Mouse (Mus musculus): ENCODE results near the gene Mif4gd. TPM values are rescaled to one million over a fixed set of nuclear protein-coding genes. Genes with fewer than 3 reads are reported as not detected.
"Not testable (repeated sequence)": the region's sequence is repeated elsewhere in the genome, so short reads cannot be mapped to it uniquely, and the experiment has no call there.

The Mif4gd gene
- polyA plus RNA-seq, 1 experiment from 2014 or later = 41.4 TPM

GRCm38 (mm10) chr11:115645498-115645897, 32.7 kb upstream of the Mif4gd start:
- not testable (repeated sequence) for H3K4me2 ChIP-seq; H3K4me3 ChIP-seq (ENCODE audit: low read depth, low read length); H3K27me3 ChIP-seq (replicated peaks; ENCODE audit: control insufficient read depth, insufficient read depth, low read length); H3K9me3 ChIP-seq (ENCODE audit: control insufficient read depth, low read length); DNase-seq (ENCODE audit: low spot score); H3K4me1 ChIP-seq (replicated peaks; ENCODE audit: control insufficient read depth, insufficient read depth, low read length); ATAC-seq (replicated peaks; ENCODE audit: low FRiP score); H3K27ac ChIP-seq (ENCODE audit: low read depth, low read length); H3K9ac ChIP-seq (ENCODE audit: low read depth, low read length)
- H3K36me3 ChIP-seq (ENCODE audit: control insufficient read depth, insufficient read depth, low read length) = peaks cover 11% of the 10 kb centered on the region
- 92% methylated on average over 14 of the region's 14 CpGs for WGBS

- Histone ChIP-seq H3K4me2 (no peak overlapping the region), H3K27me3 (replicated peaks; ENCODE audit: control insufficient read depth, insufficient read depth, low read length) (no peaks in the 10 kb centered on the region), H3K36me3 (ENCODE audit: control insufficient read depth, insufficient read depth, low read length) (peaks cover 8% of the 10 kb centered on the region), H3K9me3 (ENCODE audit: control insufficient read depth, low read length) (no peaks in the 10 kb centered on the region), H3K4me3 (ENCODE audit: low read depth, low read length) (no peak overlapping the region), H3K9ac (ENCODE audit: low read depth, low read length) (no peak overlapping the region), H3K27ac (ENCODE audit: low read depth, low read length) (no peak overlapping the region), H3K4me1 (replicated peaks; ENCODE audit: control insufficient read depth, insufficient read depth, low read length) (0 out of 2 replicates have a peak, but pooled peaks cover 5% of the 10 kb centered on the region)
- ATAC-seq (replicated peaks; ENCODE audit: low FRiP score) (no peak), DNase-seq (ENCODE audit: low spot score) (no peak)
- WGBS = 86% methylated on average over 13 of the region's 13 CpGs
Measured at GRCm38 (mm10) chr11:115644308-115644707, 31.5 kb upstream of the Mif4gd start.

GRCm38 (mm10) chr11:115643265-115643664, 30.5 kb upstream of the Mif4gd start:
- DNase-seq (ENCODE audit: low spot score) (no peak), ATAC-seq (replicated peaks; ENCODE audit: low FRiP score) (no peak)
- no peak overlapping the region for H3K4me2 ChIP-seq
- no peak overlapping the region for H3K9ac ChIP-seq (ENCODE audit: low read depth, low read length)
- 51% methylated on average over 10 of the region's 10 CpGs for WGBS
- no peak overlapping the region for H3K27ac ChIP-seq (ENCODE audit: low read depth, low read length)
- H3K9me3 ChIP-seq (ENCODE audit: control insufficient read depth, low read length) = no peaks in the 10 kb centered on the region
- H3K36me3 ChIP-seq (ENCODE audit: control insufficient read depth, insufficient read depth, low read length) = peaks cover 8% of the 10 kb centered on the region
- H3K4me1 ChIP-seq (replicated peaks; ENCODE audit: control insufficient read depth, insufficient read depth, low read length) = 0 out of 2 replicates have a peak, but pooled peaks cover 6% of the 10 kb centered on the region
- H3K4me3 ChIP-seq (ENCODE audit: low read depth, low read length) = no peak overlapping the region
- H3K27me3 ChIP-seq (replicated peaks; ENCODE audit: control insufficient read depth, insufficient read depth, low read length) = no peaks in the 10 kb centered on the region

GRCm38 (mm10) chr11:115642705-115643104, 29.9 kb upstream of the Mif4gd start:
- no peak overlapping the region for H3K4me3 ChIP-seq (ENCODE audit: low read depth, low read length)
- H3K27me3 ChIP-seq (replicated peaks; ENCODE audit: control insufficient read depth, insufficient read depth, low read length) = no peaks in the 10 kb centered on the region
- no peak overlapping the region for H3K27ac ChIP-seq (ENCODE audit: low read depth, low read length)
- 98% methylated on average over 2 of the region's 2 CpGs for WGBS
- peaks cover 8% of the 10 kb centered on the region for H3K36me3 ChIP-seq (ENCODE audit: control insufficient read depth, insufficient read depth, low read length)
- no peak overlapping the region for H3K4me2 ChIP-seq
- ATAC-seq (replicated peaks; ENCODE audit: low FRiP score) (no peak), DNase-seq (ENCODE audit: low spot score) (no peak)
- no peaks in the 10 kb centered on the region for H3K9me3 ChIP-seq (ENCODE audit: control insufficient read depth, low read length)
- 0 out of 2 replicates have a peak, but pooled peaks cover 6% of the 10 kb centered on the region for H3K4me1 ChIP-seq (replicated peaks; ENCODE audit: control insufficient read depth, insufficient read depth, low read length)
- no peak overlapping the region for H3K9ac ChIP-seq (ENCODE audit: low read depth, low read length)

GRCm38 (mm10) chr11:115641664-115642036, 28.9 kb upstream of the Mif4gd start:
- Histone ChIP-seq H3K27me3 (replicated peaks; ENCODE audit: control insufficient read depth, insufficient read depth, low read length) (no peaks in the 10 kb centered on the region), H3K4me3 (ENCODE audit: low read depth, low read length) (no peak overlapping the region), H3K9me3 (ENCODE audit: control insufficient read depth, low read length) (no peaks in the 10 kb centered on the region), H3K4me1 (replicated peaks; ENCODE audit: control insufficient read depth, insufficient read depth, low read length) (0 out of 2 replicates have a peak, but pooled peaks cover 6% of the 10 kb centered on the region), H3K27ac (ENCODE audit: low read depth, low read length) (no peak overlapping the region), H3K36me3 (ENCODE audit: control insufficient read depth, insufficient read depth, low read length) (peaks cover 6% of the 10 kb centered on the region), H3K9ac (ENCODE audit: low read depth, low read length) (no peak overlapping the region), H3K4me2 (no peak overlapping the region)
- ATAC-seq (replicated peaks; ENCODE audit: low FRiP score) (peak; percentile 32; the same call in 1 of the 2 replicates), DNase-seq (ENCODE audit: low spot score) (no peak)
- 82% methylated on average over 4 of the region's 4 CpGs for WGBS

- Histone ChIP-seq H3K4me2 (no peak overlapping the region), H3K9ac (ENCODE audit: low read depth, low read length) (no peak overlapping the region), H3K9me3 (ENCODE audit: control insufficient read depth, low read length) (no peaks in the 10 kb centered on the region), H3K27ac (ENCODE audit: low read depth, low read length) (no peak overlapping the region), H3K27me3 (replicated peaks; ENCODE audit: control insufficient read depth, insufficient read depth, low read length) (no peaks in the 10 kb centered on the region), H3K36me3 (ENCODE audit: control insufficient read depth, insufficient read depth, low read length) (0 out of 2 replicates have a peak, but pooled peaks cover 3% of the 10 kb centered on the region), H3K4me1 (replicated peaks; ENCODE audit: control insufficient read depth, insufficient read depth, low read length) (0 out of 2 replicates have a peak, but pooled peaks cover 6% of the 10 kb centered on the region), H3K4me3 (ENCODE audit: low read depth, low read length) (no peak overlapping the region)
- ATAC-seq (replicated peaks; ENCODE audit: low FRiP score) = 0 out of 2 replicates have a peak, but pooled peaks have one; percentile 5
- whole genome bisulfite sequencing = 38% methylated on average over 14 of the region's 14 CpGs
- DNase-seq (ENCODE audit: low spot score) = no peak
Measured at GRCm38 (mm10) chr11:115640978-115641663, 28.4 kb upstream of the Mif4gd start.

- Histone ChIP-seq H3K9me3 (ENCODE audit: control insufficient read depth, low read length) (no peaks in the 10 kb centered on the region), H3K4me2 (no peak overlapping the region), H3K27ac (ENCODE audit: low read depth, low read length) (no peak overlapping the region), H3K9ac (ENCODE audit: low read depth, low read length) (no peak overlapping the region), H3K36me3 (ENCODE audit: control insufficient read depth, insufficient read depth, low read length) (no peaks in the 10 kb centered on the region), H3K4me1 (replicated peaks; ENCODE audit: control insufficient read depth, insufficient read depth, low read length) (0 out of 2 replicates have a peak, but pooled peaks cover 6% of the 10 kb centered on the region), H3K4me3 (ENCODE audit: low read depth, low read length) (no peak overlapping the region), H3K27me3 (replicated peaks; ENCODE audit: control insufficient read depth, insufficient read depth, low read length) (no peaks in the 10 kb centered on the region)
- ATAC-seq (replicated peaks; ENCODE audit: low FRiP score) (no peak), DNase-seq (ENCODE audit: low spot score) (no peak)
- 72% methylated on average over 3 of the region's 4 CpGs for WGBS
Measured at GRCm38 (mm10) chr11:115640311-115640828, 27.6 kb upstream of the Mif4gd start.

- no peaks in the 10 kb centered on the region for H3K27me3 ChIP-seq (replicated peaks; ENCODE audit: control insufficient read depth, insufficient read depth, low read length)
- no peak overlapping the region for H3K27ac ChIP-seq (ENCODE audit: low read depth, low read length)
- no peaks in the 10 kb centered on the region for H3K36me3 ChIP-seq (ENCODE audit: control insufficient read depth, insufficient read depth, low read length)
- H3K9ac ChIP-seq (ENCODE audit: low read depth, low read length) = no peak overlapping the region
- no peaks in the 10 kb centered on the region for H3K9me3 ChIP-seq (ENCODE audit: control insufficient read depth, low read length)
- H3K4me1 ChIP-seq (replicated peaks; ENCODE audit: control insufficient read depth, insufficient read depth, low read length) = 0 out of 2 replicates have a peak, but pooled peaks cover 6% of the 10 kb centered on the region
- no peak overlapping the region for H3K4me3 ChIP-seq (ENCODE audit: low read depth, low read length)
- no peak for DNase-seq (ENCODE audit: low spot score)
- no peak for ATAC-seq (replicated peaks; ENCODE audit: low FRiP score)
- no peak overlapping the region for H3K4me2 ChIP-seq
- 84% methylated on average over 4 of the region's 4 CpGs for WGBS
Measured at GRCm38 (mm10) chr11:115639540-115639939, 26.8 kb upstream of the Mif4gd start.

Data from liver, embryonic 11.5 days (tissue).